ENCODE assay signal across 23 mouse cellular contexts in the genomic region with DNA sequence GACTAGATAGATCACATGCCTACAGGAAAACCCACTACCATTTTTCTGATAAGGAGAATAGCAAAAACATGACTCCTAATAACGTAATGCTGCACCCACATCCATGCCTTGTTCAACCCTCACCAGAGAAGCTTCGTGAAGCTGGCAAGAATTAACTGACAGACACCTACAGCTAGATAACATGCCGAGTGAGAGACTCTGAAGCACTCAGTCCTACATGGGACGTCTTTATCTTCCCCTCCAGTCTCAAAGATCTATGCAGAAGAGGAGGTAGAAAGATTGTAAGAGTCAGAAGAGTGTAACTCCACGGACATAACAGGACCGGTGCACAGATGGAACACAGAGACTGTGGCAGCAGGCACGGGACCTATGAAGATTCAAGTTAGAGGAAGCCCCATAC.
DNase-seq lines count a peak whose midpoint lies in the region; ATAC-seq and TF ChIP-seq lines count a peak whose summit lies in the region.
"Had no signal": no experiment of that assay in that cellular context is flagged by ENCODE, and none has a peak within 500 bp of the region (broad histone marks: within the 10 kb centered on the region; RNA-seq: fewer than 3 reads in every experiment).

No protein-coding gene starts in this region.

- H3K27ac ChIP-seq in liver, embryonic 11.5 days (ENCODE audit: low read depth, low read length), result no peak overlapping the region
- H3K27ac ChIP-seq in liver, postnatal 0 days (ENCODE audit: low read depth), result no peak overlapping the region
- peak overlapping the region; percentile 57 for H3K27ac ChIP-seq in MEL (ENCODE audit: control insufficient read depth, low read depth, low read length)
- no peak overlapping the region for H3K27ac ChIP-seq in forebrain, embryonic 15.5 days (replicated peaks)
- H3K27ac ChIP-seq: embryonic facial prominence, embryonic 12.5 days; forebrain, embryonic 13.5 days had no signal

- no peak overlapping the region for H3K9ac ChIP-seq in liver, embryonic 11.5 days (ENCODE audit: low read depth, low read length)
- no peak overlapping the region for H3K9ac ChIP-seq in liver, postnatal 0 days (replicated peaks)
- H3K9ac ChIP-seq in MEL (ENCODE audit: control insufficient read depth, low read depth, low read length, poor library complexity, severe bottlenecking), result peak overlapping the region; percentile 14; the same call in 1 of the 2 replicates
- no peak overlapping the region for H3K9ac ChIP-seq in forebrain, embryonic 15.5 days (replicated peaks)
- H3K9ac ChIP-seq: embryonic facial prominence, embryonic 12.5 days; forebrain, embryonic 13.5 days had no signal

- TF ChIP-seq CTCF in liver, postnatal 0 days (IDR thresholded peaks at IDR 0.05; ENCODE audit: low read depth), result no peak
- no peak for TF ChIP-seq CTCF in MEL (IDR thresholded peaks at IDR 0.05 in 2 of 3, conservative IDR thresholded peaks at IDR 0.05 in 1 of 3; ENCODE audit: control insufficient read depth in 1 of 3, insufficient read depth in 1 of 3, low read depth in 2 of 3, low read length in 3 of 3, poor library complexity in 1 of 3, severe bottlenecking in 1 of 3)

- no peak for TF ChIP-seq RAD21 in MEL (IDR thresholded peaks at IDR 0.05; ENCODE audit: low read depth, low read length)

- no peaks in the 10 kb centered on the region for H3K4me1 ChIP-seq in liver, embryonic 11.5 days (replicated peaks; ENCODE audit: control insufficient read depth, insufficient read depth, low read length)
- no peaks in the 10 kb centered on the region for H3K4me1 ChIP-seq in liver, postnatal 0 days (ENCODE audit: insufficient read depth)
- peaks cover 23 to 31% of the 10 kb centered on the region in 2 experiments for H3K4me1 ChIP-seq in MEL (ENCODE audit: control insufficient read depth in 1 of 2, insufficient read depth in 2 of 2, low read length in 2 of 2)
- H3K4me1 ChIP-seq in forebrain, embryonic 15.5 days, result no peaks in the 10 kb centered on the region
- H3K4me1 ChIP-seq: embryonic facial prominence, embryonic 12.5 days; forebrain, embryonic 13.5 days had no signal

- no peak overlapping the region for H3K4me3 ChIP-seq in liver, embryonic 11.5 days (ENCODE audit: low read depth, low read length)
- no peak overlapping the region for H3K4me3 ChIP-seq in liver, postnatal 0 days (ENCODE audit: low read depth, low read length)
- H3K4me3 ChIP-seq in MEL (ENCODE audit: control insufficient read depth in 1 of 2, insufficient read depth in 1 of 2, low read depth in 2 of 2, low read length in 2 of 2), result peak overlapping the region in 1 of 2 experiments; percentile 25; a peak in 2 of 4 replicates
- H3K4me3 ChIP-seq in forebrain, embryonic 15.5 days, result no peak overlapping the region
- H3K4me3 ChIP-seq: embryonic facial prominence, embryonic 12.5 days; forebrain, embryonic 13.5 days had no signal

- no peak for TF ChIP-seq EP300 in liver, postnatal 0 days (IDR thresholded peaks at IDR 0.05; ENCODE audit: low read depth)
- TF ChIP-seq EP300 in MEL (IDR thresholded peaks at IDR 0.05; ENCODE audit: low read depth in 1 of 2, low read length in 2 of 2), result peak; percentile 54 to 63; a peak in 3 of 4 replicates

- H3K4me2 ChIP-seq in liver, embryonic 11.5 days, result no peak overlapping the region
- H3K4me2 ChIP-seq in liver, postnatal 0 days (ENCODE audit: low read depth, low read length), result no peak overlapping the region
- no peak overlapping the region for H3K4me2 ChIP-seq in forebrain, embryonic 15.5 days (replicated peaks)
- H3K4me2 ChIP-seq: embryonic facial prominence, embryonic 12.5 days; forebrain, embryonic 13.5 days had no signal

- H3K27me3 ChIP-seq in liver, embryonic 11.5 days (replicated peaks; ENCODE audit: control insufficient read depth, insufficient read depth, low read length), result no peaks in the 10 kb centered on the region
- no peaks in the 10 kb centered on the region for H3K27me3 ChIP-seq in liver, postnatal 0 days (ENCODE audit: insufficient read depth, low read length)
- no peaks in the 10 kb centered on the region for H3K27me3 ChIP-seq in MEL (ENCODE audit: control insufficient read depth in 1 of 2, insufficient read depth in 2 of 2, low read length in 2 of 2)
- no peaks in the 10 kb centered on the region for H3K27me3 ChIP-seq in forebrain, embryonic 15.5 days
- H3K27me3 ChIP-seq: CH12.LX; embryonic facial prominence, embryonic 12.5 days; forebrain, embryonic 13.5 days had no signal

- H3K9me3 ChIP-seq in liver, embryonic 11.5 days (ENCODE audit: control insufficient read depth, low read length), result no peaks in the 10 kb centered on the region
- no peaks in the 10 kb centered on the region for H3K9me3 ChIP-seq in liver, postnatal 0 days (ENCODE audit: low read length)
- H3K9me3 ChIP-seq in MEL (replicated peaks; ENCODE audit: insufficient read depth, low read length), result no peaks in the 10 kb centered on the region
- peaks cover 9% of the 10 kb centered on the region; the same call in 1 of the 2 replicates for H3K9me3 ChIP-seq in forebrain, embryonic 15.5 days
- H3K9me3 ChIP-seq: G1E had no signal

- ATAC-seq in liver, embryonic 11.5 days (replicated peaks; ENCODE audit: low FRiP score), result 0 out of 2 replicates have a peak, but pooled peaks have one; percentile 15
- no peak for ATAC-seq in liver, postnatal 0 days
- ATAC-seq in common myeloid progenitor, adult 5-6 weeks (replicated peaks; ENCODE audit: low read depth, poor library complexity, severe bottlenecking), result 0 out of 2 replicates have a peak, but pooled peaks have one; percentile 11
- peak; percentile 86 for ATAC-seq in megakaryocyte-erythroid progenitor cell, adult 5-6 weeks (replicated peaks; ENCODE audit: low FRiP score, low TSS enrichment, poor library complexity, severe bottlenecking)
- no peak for ATAC-seq in forebrain, embryonic 15.5 days (replicated peaks)
- ATAC-seq: CD4-positive, CD25-positive, alpha-beta regulatory T cell, adult 4 months; forebrain, embryonic 13.5 days; forebrain, embryonic 16.5 days had no signal

- TF ChIP-seq POLR2A in MEL (IDR thresholded peaks at IDR 0.05; ENCODE audit: control insufficient read depth in 1 of 2, insufficient read depth in 1 of 2, low read depth in 1 of 2, low read length in 2 of 2, poor library complexity in 1 of 2), result no peak

- no peaks in the 10 kb centered on the region for H3K79me2 ChIP-seq in MEL (ENCODE audit: control insufficient read depth, insufficient read depth, low read length, poor library complexity)

- no peaks in the 10 kb centered on the region for H3K36me3 ChIP-seq in liver, embryonic 11.5 days (ENCODE audit: control insufficient read depth, insufficient read depth, low read length)
- H3K36me3 ChIP-seq in liver, postnatal 0 days (replicated peaks; ENCODE audit: insufficient read depth, low read length), result 0 out of 2 replicates have a peak, but pooled peaks cover 2% of the 10 kb centered on the region
- H3K36me3 ChIP-seq in MEL (ENCODE audit: control insufficient read depth in 1 of 2, insufficient read depth in 2 of 2, low read length in 2 of 2), result peaks cover 0 to 38% of the 10 kb centered on the region in 2 experiments; a peak in 2 of 4 replicates
- H3K36me3 ChIP-seq in forebrain, embryonic 15.5 days, result no peaks in the 10 kb centered on the region

- no peak for DNase-seq in liver, embryonic 11.5 days (ENCODE audit: low spot score)
- no peak for DNase-seq in liver, postnatal 0 days
- DNase-seq in MEL (ENCODE audit: low read depth, low spot score), result peak; percentile 72
- DNase-seq in testis, postnatal 10 days (ENCODE audit: low spot score), result no peak
- DNase-seq: adrenal gland, adult 2 months; adrenal gland, postnatal 10 days; adrenal gland, postnatal 25 days; B cell, adult 2 months; cerebellum, adult 11-12 months; cerebellum, adult 2 months; cerebellum, adult 9-10 months; cerebellum, postnatal 10 days; cerebellum, postnatal 25 days; embryo, embryonic 11 days had no signal

- 81% methylated on average over 7 of the region's 7 CpGs for WGBS in liver, embryonic 11.5 days
- 72% methylated on average over 7 of the region's 7 CpGs for WGBS in liver, postnatal 0 days (ENCODE audit: insufficient replicate concordance)
- WGBS in forebrain, embryonic 15.5 days, result 95% methylated on average over 7 of the region's 7 CpGs

TF ChIP-seq in MEL, 35 proteins besides CTCF, POLR2A, EP300 and RAD21 (continues in another document):
- TF ChIP-seq GATA1 (IDR thresholded peaks at IDR 0.05; ENCODE audit: low read depth, low read length), result peak; percentile 73
- TF ChIP-seq NELFE (IDR thresholded peaks at IDR 0.05; ENCODE audit: low read depth, low read length), result no peak
- no peak for TF ChIP-seq MAFK (IDR thresholded peaks at IDR 0.05; ENCODE audit: borderline replicate concordance, low read depth, low read length)
- peak; percentile 27; the same call in 1 of the 2 replicates for TF ChIP-seq SIN3A (IDR thresholded peaks at IDR 0.05; ENCODE audit: low read length)
- 0 out of 2 replicates have a peak, but pooled peaks have one; percentile 3 for TF ChIP-seq TAL1 (IDR thresholded peaks at IDR 0.05; ENCODE audit: low read length)
- TF ChIP-seq CHD2 (IDR thresholded peaks at IDR 0.05; ENCODE audit: low read length), result no peak
- peak; percentile 45; the same call in 1 of the 2 replicates for TF ChIP-seq MYB (IDR thresholded peaks at IDR 0.05; ENCODE audit: low read depth, low read length)
- TF ChIP-seq BHLHE40 (IDR thresholded peaks at IDR 0.05; ENCODE audit: borderline replicate concordance, low read depth, low read length), result no peak
- TF ChIP-seq ZC3H11A (IDR thresholded peaks at IDR 0.05; ENCODE audit: low read depth, low read length), result no peak
- TF ChIP-seq MXI1 (IDR thresholded peaks at IDR 0.05; ENCODE audit: low read depth, low read length), result peak; percentile 64
- TF ChIP-seq UBTF (IDR thresholded peaks at IDR 0.05; ENCODE audit: borderline replicate concordance, insufficient read depth, low read depth, low read length), result no peak
- TF ChIP-seq POLR2AphosphoS5 (IDR thresholded peaks at IDR 0.05; ENCODE audit: borderline replicate concordance, low read depth, low read length), result no peak
- no peak for TF ChIP-seq CHD1 (IDR thresholded peaks at IDR 0.05; ENCODE audit: low read depth, low read length)
- TF ChIP-seq TCF12 (IDR thresholded peaks at IDR 0.05; ENCODE audit: low read depth, low read length), result peak; percentile 50; the same call in 1 of the 2 replicates
- peak; percentile 62 for TF ChIP-seq USF1 (IDR thresholded peaks at IDR 0.05; ENCODE audit: low read depth, low read length)
- TF ChIP-seq KAT2A (conservative IDR thresholded peaks at IDR 0.05; ENCODE audit: low read depth, low read length), result no peak
- TF ChIP-seq POLR2AphosphoS2 (IDR thresholded peaks at IDR 0.05; ENCODE audit: low read length), result no peak
- no peak for TF ChIP-seq NRF1 (IDR thresholded peaks at IDR 0.05; ENCODE audit: insufficient read depth, low read depth, low read length, poor library complexity, severe bottlenecking)
- no peak for TF ChIP-seq MAX (IDR thresholded peaks at IDR 0.05; ENCODE audit: low read length)
- no peak for TF ChIP-seq ZNF384 (IDR thresholded peaks at IDR 0.05; ENCODE audit: low read depth, low read length)
- TF ChIP-seq TBP (IDR thresholded peaks at IDR 0.05; ENCODE audit: low read depth, low read length), result peak; percentile 68
- no peak for TF ChIP-seq MEF2A (IDR thresholded peaks at IDR 0.05; ENCODE audit: extremely low read depth, insufficient replicate concordance, low read depth, low read length, poor library complexity, severe bottlenecking)

Comparison
In these comparisons a context has a peak if more than half of its experiments do, and no peak if none do; other contexts are left out.
1. ATAC-seq: peak in liver, embryonic 11.5 days (single experiment), common myeloid progenitor, adult 5-6 weeks (single experiment) and megakaryocyte-erythroid progenitor cell, adult 5-6 weeks (single experiment); none in liver, postnatal 0 days (single experiment) and forebrain, embryonic 15.5 days (single experiment).